Mouse (Mus musculus) activated CD4-positive, CD25-positive, alpha-beta regulatory T cell, adult 4 months (primary cell): ENCODE data around the gene Spata17. TPM values are rescaled to one million over a fixed set of nuclear protein-coding genes. Genes with fewer than 3 reads are reported as not detected.
A peak's percentile ranks its signal among the peaks of the same experiment; 100 is the strongest.

Experiments
- ATAC-seq: one replicate; pipeline ENCODE4 v1.8.0; 2017
- polyA plus RNA-seq, 2 experiments: library from polyadenylated mRNA; unstranded; fragments of 100-300 nt; shearing (Covaris generic); gene quantifications; one replicate each; pipeline ENCODE4 v1.2.1; 2017

Gene Spata17
- polyA plus RNA-seq, 2 experiments from 2014 or later = 0.31 TPM; not detected in 1

- no peak for ATAC-seq
Observed at GRCm38 (mm10) chr1:187077043-187077334, 138.3 kb downstream of the Spata17 start.

GRCm38 (mm10) chr1:187076198-187077042 lies 138.8 kb downstream of the Spata17 start:
- no peak for ATAC-seq

- no peak for ATAC-seq
Observed at GRCm38 (mm10) chr1:187059874-187060273, 155.4 kb downstream of the Spata17 start.

- ATAC-seq = no peak
Observed at GRCm38 (mm10) chr1:187054333-187054732, 160.9 kb downstream of the Spata17 start.

- ATAC-seq = no peak
Observed at GRCm38 (mm10) chr1:187053862-187054261, 161.4 kb downstream of the Spata17 start.

- ATAC-seq = no peak
Observed at GRCm38 (mm10) chr1:187052532-187052931, 162.7 kb downstream of the Spata17 start.

GRCm38 (mm10) chr1:187051296-187051695 lies 164.0 kb downstream of the Spata17 start:
- no peak for ATAC-seq

GRCm38 (mm10) chr1:187048681-187049288 lies 166.5 kb downstream of the Spata17 start:
- ATAC-seq = no peak

GRCm38 (mm10) chr1:187044726-187045125 lies 170.5 kb downstream of the Spata17 start:
- ATAC-seq = no peak

GRCm38 (mm10) chr1:187039801-187040200 lies 175.5 kb downstream of the Spata17 start:
- no peak for ATAC-seq

- ATAC-seq = no peak
Observed at GRCm38 (mm10) chr1:187035785-187036184, 179.5 kb downstream of the Spata17 start.

GRCm38 (mm10) chr1:187031796-187032195 lies 183.5 kb downstream of the Spata17 start:
- peak; percentile 36 for ATAC-seq

- ATAC-seq = no peak
Observed at GRCm38 (mm10) chr1:187028841-187029240, 186.4 kb downstream of the Spata17 start.

GRCm38 (mm10) chr1:187020011-187020410 lies 195.3 kb downstream of the Spata17 start:
- ATAC-seq = no peak

- no peak for ATAC-seq
Observed at GRCm38 (mm10) chr1:187016116-187016515, 199.1 kb downstream of the Spata17 start.

- ATAC-seq = no peak
Observed at GRCm38 (mm10) chr1:187015673-187016072, 199.6 kb downstream of the Spata17 start.

- no peak for ATAC-seq
Observed at GRCm38 (mm10) chr1:187014141-187014540, 201.1 kb downstream of the Spata17 start.

GRCm38 (mm10) chr1:187011601-187012000 lies 203.7 kb downstream of the Spata17 start:
- ATAC-seq = no peak

GRCm38 (mm10) chr1:187010071-187010470 lies 205.2 kb downstream of the Spata17 start:
- ATAC-seq = no peak

- ATAC-seq = no peak
Observed at GRCm38 (mm10) chr1:187008236-187008635, 207.0 kb downstream of the Spata17 start.

GRCm38 (mm10) chr1:187006227-187006925 lies 208.9 kb downstream of the Spata17 start:
- ATAC-seq = no peak

- no peak for ATAC-seq
Observed at GRCm38 (mm10) chr1:187004306-187004705, 211.0 kb downstream of the Spata17 start.

- ATAC-seq = no peak
Observed at GRCm38 (mm10) chr1:187003441-187003861, 211.8 kb downstream of the Spata17 start.
